Mouse (Mus musculus): ENCODE data around the gene Camkmt. TPM values are rescaled to one million over a fixed set of nuclear protein-coding genes. Genes with fewer than 3 reads are reported as not detected.
A peak's percentile ranks its signal among the peaks of the same experiment; 100 is the strongest.

Gene Camkmt
- polyA plus RNA-seq, 1 experiment from 2014 or later: 3.9 TPM

DNA sequence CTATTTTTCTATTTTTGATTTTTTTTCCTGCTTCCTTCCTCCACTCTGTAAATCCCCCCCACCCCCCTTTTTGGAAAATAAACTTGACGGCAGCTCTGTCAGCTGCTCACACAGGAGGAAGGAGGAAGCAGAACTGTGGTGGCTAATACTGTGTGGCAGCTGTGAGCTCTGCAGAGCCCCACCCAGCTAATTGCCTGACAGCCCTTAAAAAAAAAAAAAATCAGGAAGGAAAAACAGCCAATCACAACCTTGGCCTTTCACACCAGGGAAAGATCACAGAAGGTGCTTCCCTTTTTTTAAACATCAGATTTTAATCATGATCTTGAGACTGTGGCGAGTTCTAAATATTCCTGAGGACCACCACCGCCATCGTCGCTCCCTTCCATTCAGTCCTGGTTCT is 305.1 kb downstream of the Camkmt start:
- H3K27ac ChIP-seq: no peak overlapping the region
- DNase-seq: no peak
- ATAC-seq (ENCODE audit: low read depth): 0 out of 2 replicates have a peak, but pooled peaks have one; percentile 54
- H3K4me1 ChIP-seq (replicated peaks): peaks cover 4% of the 10 kb centered on the region; the same call in 1 of the 2 replicates
- H3K27me3 ChIP-seq: no peaks in the 10 kb centered on the region
- H3K9me3 ChIP-seq (replicated peaks): no peaks in the 10 kb centered on the region
- H3K9ac ChIP-seq: no peak overlapping the region
- 20% methylated on average over 5 of the region's 5 CpGs for WGBS (ENCODE audit: insufficient replicate concordance)
- H3K36me3 ChIP-seq: no peaks in the 10 kb centered on the region
- no peak overlapping the region for H3K4me2 ChIP-seq
- no peak overlapping the region for H3K4me3 ChIP-seq (replicated peaks)

DNA sequence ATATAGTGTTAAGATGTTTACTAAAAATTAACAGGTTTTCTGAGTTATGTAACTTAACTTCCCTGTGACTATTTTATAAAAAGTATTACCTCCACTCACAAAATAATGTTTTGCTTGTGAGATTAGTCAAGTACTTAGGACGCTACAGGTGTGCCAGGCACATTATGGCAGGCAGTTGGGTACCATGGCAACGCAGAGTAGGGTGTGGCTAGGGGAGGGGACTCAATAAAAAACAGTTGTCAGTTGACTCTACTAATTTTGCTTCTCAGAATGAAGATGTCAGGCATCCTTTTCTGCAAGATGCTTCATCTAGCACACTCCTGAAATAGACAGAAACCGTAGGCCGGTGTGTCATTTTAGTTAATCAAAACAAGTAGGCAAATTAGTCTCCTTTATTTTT is 310.4 kb downstream of the Camkmt start:
- ATAC-seq (ENCODE audit: low read depth): no peak
- WGBS (ENCODE audit: insufficient replicate concordance): 62% methylated on average over 4 of the region's 4 CpGs
- Histone ChIP-seq H3K9ac (no peak overlapping the region), H3K36me3 (no peaks in the 10 kb centered on the region), H3K9me3 (replicated peaks) (no peaks in the 10 kb centered on the region), H3K4me3 (replicated peaks) (no peak overlapping the region), H3K27ac (no peak overlapping the region), H3K4me2 (no peak overlapping the region), H3K4me1 (replicated peaks) (no peaks in the 10 kb centered on the region), H3K27me3 (no peaks in the 10 kb centered on the region)
- DNase-seq: no peak

DNA sequence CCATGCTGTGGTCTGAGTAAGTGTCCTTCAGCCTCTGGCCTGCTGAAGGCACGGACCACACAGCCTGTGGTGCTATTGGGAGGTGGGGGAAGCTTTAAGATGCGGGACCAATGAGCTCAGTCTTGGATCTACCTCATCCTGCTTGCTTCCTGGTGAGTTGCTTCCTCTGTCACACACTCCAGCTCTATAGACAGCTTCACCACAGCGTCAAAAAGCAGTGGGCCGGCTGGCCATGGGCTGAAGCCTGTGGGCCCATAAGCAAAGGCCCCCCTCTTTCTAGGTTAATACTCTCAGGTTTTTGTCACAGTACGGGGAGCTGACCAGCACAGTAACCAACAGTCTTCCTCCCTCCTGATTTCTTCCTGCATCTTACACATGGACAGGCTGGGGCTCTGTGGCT is 314.8 kb downstream of the Camkmt start:
- Histone ChIP-seq H3K4me3 (replicated peaks) (no peak overlapping the region), H3K4me1 (replicated peaks) (no peaks in the 10 kb centered on the region), H3K27me3 (no peaks in the 10 kb centered on the region), H3K9me3 (replicated peaks) (no peaks in the 10 kb centered on the region), H3K4me2 (no peak overlapping the region), H3K27ac (no peak overlapping the region), H3K36me3 (no peaks in the 10 kb centered on the region), H3K9ac (no peak overlapping the region)
- ATAC-seq (ENCODE audit: low read depth) (no peak), DNase-seq (no peak)
- 59% methylated on average over 5 of the region's 5 CpGs for WGBS (ENCODE audit: insufficient replicate concordance)

DNA sequence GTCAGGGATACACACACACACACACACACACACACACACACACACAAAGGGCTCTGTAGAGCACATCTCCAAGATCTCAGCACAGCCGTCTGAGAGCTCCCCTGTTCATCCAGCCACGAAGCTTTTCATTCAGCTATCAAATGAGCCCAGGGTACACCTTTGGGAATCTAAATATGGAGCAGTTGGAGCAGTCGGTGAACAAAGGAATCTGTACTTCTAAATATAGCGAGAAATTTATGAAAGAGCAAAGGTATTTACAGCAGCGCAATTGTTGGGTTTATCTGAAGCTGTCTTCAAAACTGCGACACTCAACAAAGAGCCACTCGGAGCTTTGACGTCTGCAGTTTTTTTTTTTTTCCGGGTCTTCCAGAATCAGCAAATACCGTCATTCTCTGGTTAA is 315.8 kb downstream of the Camkmt start:
- no peak overlapping the region for H3K4me2 ChIP-seq
- H3K27ac ChIP-seq: no peak overlapping the region
- no peaks in the 10 kb centered on the region for H3K27me3 ChIP-seq
- no peaks in the 10 kb centered on the region for H3K4me1 ChIP-seq (replicated peaks)
- DNase-seq: no peak
- no peak for ATAC-seq (ENCODE audit: low read depth)
- 83% methylated on average over 10 of the region's 10 CpGs for WGBS (ENCODE audit: insufficient replicate concordance)
- H3K9me3 ChIP-seq (replicated peaks): peaks cover 7% of the 10 kb centered on the region; the same call in 1 of the 2 replicates
- no peak overlapping the region for H3K9ac ChIP-seq
- H3K4me3 ChIP-seq (replicated peaks): no peak overlapping the region
- H3K36me3 ChIP-seq: no peaks in the 10 kb centered on the region

DNA sequence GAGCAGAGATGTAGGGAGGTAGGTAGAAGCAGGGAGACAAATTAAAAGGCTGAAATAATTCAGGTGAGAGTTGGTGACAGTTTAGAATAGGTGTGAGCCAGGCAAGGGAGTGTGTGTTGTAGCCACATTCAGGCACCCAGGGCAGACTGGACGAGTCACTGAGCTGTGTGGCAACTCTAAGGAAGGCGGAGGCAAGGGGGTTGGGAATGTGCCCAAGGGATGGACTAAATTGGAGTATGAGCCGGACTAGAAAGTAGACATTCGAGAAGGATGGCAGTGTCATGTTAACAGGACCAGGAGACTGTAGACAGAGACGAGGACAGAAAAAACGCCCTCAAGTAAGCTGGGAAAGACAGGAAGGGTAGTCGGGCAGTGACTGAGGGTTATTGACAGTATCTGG is 338.5 kb downstream of the Camkmt start:
- no peaks in the 10 kb centered on the region for H3K9me3 ChIP-seq (replicated peaks)
- H3K27ac ChIP-seq: no peak overlapping the region
- H3K9ac ChIP-seq: no peak overlapping the region
- 65% methylated on average over 7 of the region's 7 CpGs for WGBS (ENCODE audit: insufficient replicate concordance)
- ATAC-seq (ENCODE audit: low read depth): no peak
- no peak for DNase-seq
- H3K36me3 ChIP-seq: no peaks in the 10 kb centered on the region
- no peak overlapping the region for H3K4me3 ChIP-seq (replicated peaks)
- no peak overlapping the region for H3K4me2 ChIP-seq
- H3K27me3 ChIP-seq: no peaks in the 10 kb centered on the region
- no peaks in the 10 kb centered on the region for H3K4me1 ChIP-seq (replicated peaks)

DNA sequence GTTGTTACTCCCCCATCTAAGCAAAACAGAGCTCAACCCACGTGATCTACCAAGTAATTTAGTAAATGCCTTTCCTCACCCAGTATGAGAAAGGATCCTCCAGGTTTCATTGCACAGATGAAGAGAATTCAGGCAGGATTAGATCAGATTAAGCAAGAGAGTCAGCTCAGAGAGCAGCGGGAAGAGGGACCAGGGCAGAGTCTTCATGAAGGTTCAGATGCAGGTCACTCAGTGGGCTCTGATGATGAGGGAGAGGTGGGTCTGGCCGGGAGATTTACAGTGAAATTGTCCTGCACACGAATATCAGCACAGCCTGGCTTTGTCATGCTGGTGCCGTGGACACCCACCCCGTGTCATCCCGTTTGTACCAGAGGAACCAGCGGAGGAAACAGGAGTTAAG is 342.6 kb downstream of the Camkmt start:
- H3K4me2 ChIP-seq: no peak overlapping the region
- H3K27me3 ChIP-seq: no peaks in the 10 kb centered on the region
- 47% methylated on average over 8 of the region's 8 CpGs for WGBS (ENCODE audit: insufficient replicate concordance)
- DNase-seq (no peak), ATAC-seq (ENCODE audit: low read depth) (no peak)
- H3K36me3 ChIP-seq: no peaks in the 10 kb centered on the region
- H3K9ac ChIP-seq: no peak overlapping the region
- H3K4me1 ChIP-seq (replicated peaks): no peaks in the 10 kb centered on the region
- no peak overlapping the region for H3K4me3 ChIP-seq (replicated peaks)
- H3K27ac ChIP-seq: no peak overlapping the region
- no peaks in the 10 kb centered on the region for H3K9me3 ChIP-seq (replicated peaks)

DNA sequence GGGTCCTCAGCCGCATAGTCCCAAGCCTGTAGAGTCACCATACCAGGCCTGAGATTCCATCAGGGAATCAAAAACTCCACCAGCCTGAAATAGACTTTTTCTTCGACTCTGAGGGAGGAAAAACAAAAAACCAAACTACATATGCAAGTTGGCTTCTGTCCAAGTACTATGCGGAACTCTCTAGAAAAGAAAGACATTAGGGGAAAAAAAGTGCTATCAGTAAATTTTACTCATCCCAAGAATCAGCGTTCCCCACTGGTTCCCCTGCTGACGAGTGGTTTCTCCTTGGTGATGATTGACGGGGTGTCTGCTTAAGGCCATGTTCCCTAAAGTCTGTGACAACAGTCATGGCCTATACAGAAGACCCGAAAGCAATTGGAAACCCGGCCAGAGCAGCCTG is 352.7 kb downstream of the Camkmt start:
- Histone ChIP-seq H3K4me2 (no peak overlapping the region), H3K9ac (no peak overlapping the region), H3K27me3 (no peaks in the 10 kb centered on the region), H3K27ac (no peak overlapping the region), H3K4me3 (replicated peaks) (no peak overlapping the region), H3K4me1 (replicated peaks) (no peaks in the 10 kb centered on the region), H3K9me3 (replicated peaks) (no peaks in the 10 kb centered on the region), H3K36me3 (no peaks in the 10 kb centered on the region)
- DNase-seq (no peak), ATAC-seq (ENCODE audit: low read depth) (no peak)
- 72% methylated on average over 8 of the region's 8 CpGs for WGBS (ENCODE audit: insufficient replicate concordance)

DNA sequence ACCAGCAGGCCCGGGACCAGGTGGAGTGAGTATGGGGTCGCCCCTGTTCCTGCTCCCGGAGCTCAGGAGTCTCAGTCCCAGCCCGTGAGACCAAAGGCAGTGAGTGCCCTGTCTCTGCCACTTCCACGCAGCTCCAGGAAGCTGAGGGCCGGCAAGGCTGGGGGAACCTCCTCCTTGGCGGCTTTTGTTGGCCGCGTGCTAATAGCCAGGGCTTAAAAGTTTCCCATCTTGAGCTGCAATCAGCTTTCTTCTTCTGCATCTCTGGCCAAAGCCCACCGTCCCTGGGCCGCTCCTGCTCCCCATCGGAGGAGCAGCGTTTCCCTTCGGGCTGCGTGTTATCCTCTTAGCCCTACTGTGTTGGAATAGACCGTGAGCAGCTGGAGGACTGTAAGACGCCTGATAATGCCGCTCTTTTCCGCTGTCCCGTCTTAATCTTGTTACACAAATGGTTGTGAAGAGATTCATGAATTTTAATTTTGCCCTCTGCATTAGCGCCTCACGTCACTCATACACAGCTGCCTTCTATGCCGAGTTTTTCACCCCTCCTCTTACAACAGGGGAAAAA is 364.1 kb downstream of the Camkmt start:
- peaks cover 78% of the 10 kb centered on the region for H3K27me3 ChIP-seq
- peaks cover 5% of the 10 kb centered on the region; the same call in 1 of the 2 replicates for H3K4me1 ChIP-seq (replicated peaks)
- H3K36me3 ChIP-seq: no peaks in the 10 kb centered on the region
- no peak overlapping the region for H3K4me2 ChIP-seq
- H3K27ac ChIP-seq: no peak overlapping the region
- WGBS (ENCODE audit: insufficient replicate concordance): 3% methylated on average over 23 of the region's 23 CpGs
- ATAC-seq (ENCODE audit: low read depth): no peak
- H3K9me3 ChIP-seq (replicated peaks): no peaks in the 10 kb centered on the region
- no peak for DNase-seq
- H3K4me3 ChIP-seq (replicated peaks): no peak overlapping the region
- H3K9ac ChIP-seq: no peak overlapping the region

DNA sequence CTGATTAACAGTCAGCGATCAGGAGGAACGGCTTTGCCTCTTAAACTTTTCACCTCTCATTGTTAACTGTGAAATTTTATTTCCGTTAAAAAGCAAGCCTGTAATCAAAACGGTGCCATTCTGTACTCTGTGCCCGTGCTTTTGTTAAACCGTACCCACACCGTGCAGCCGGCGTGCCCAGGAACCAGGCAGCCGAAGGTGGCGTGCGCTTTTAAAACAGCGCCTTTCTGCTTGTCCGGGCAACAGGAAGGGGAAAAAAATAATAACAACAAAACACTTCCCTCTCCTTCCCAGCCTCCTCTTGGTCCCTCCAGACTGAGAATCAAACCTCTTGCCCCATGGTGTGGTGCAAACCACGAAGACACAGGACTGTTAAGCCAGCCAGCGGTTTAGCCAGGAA is 364.7 kb downstream of the Camkmt start:
- 3% methylated on average over 16 of the region's 16 CpGs for WGBS (ENCODE audit: insufficient replicate concordance)
- Histone ChIP-seq H3K4me2 (peak overlapping the region; percentile 10; the same call in 1 of the 2 replicates), H3K27ac (no peak overlapping the region), H3K9me3 (replicated peaks) (no peaks in the 10 kb centered on the region), H3K4me1 (replicated peaks) (peaks cover 5% of the 10 kb centered on the region; the same call in 1 of the 2 replicates), H3K4me3 (replicated peaks) (no peak overlapping the region), H3K9ac (no peak overlapping the region), H3K27me3 (peaks cover 83% of the 10 kb centered on the region), H3K36me3 (no peaks in the 10 kb centered on the region)
- DNase-seq (no peak), ATAC-seq (ENCODE audit: low read depth) (no peak)

DNA sequence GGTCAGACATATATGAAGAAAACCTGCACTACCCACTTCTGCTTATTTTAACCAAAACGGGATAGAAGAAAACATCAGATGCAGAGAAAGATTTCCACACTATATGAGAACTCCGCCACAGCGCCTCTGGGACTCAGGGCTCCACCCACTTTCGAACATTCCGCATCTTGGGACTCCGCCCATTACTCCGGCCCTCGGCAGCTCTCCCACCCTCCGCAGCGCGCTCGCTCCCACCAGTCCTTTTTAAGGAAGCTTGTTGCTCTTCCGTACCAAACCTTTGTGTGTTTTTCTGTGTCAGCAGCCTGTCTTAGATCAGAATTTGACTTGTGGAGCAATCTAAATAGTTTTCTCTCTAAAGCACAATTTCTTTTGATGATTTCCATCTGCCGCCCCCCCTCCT is 367.7 kb downstream of the Camkmt start:
- Histone ChIP-seq H3K27me3 (peaks cover 93% of the 10 kb centered on the region), H3K9me3 (replicated peaks) (no peaks in the 10 kb centered on the region), H3K4me1 (replicated peaks) (peaks cover 5% of the 10 kb centered on the region; the same call in 1 of the 2 replicates), H3K36me3 (no peaks in the 10 kb centered on the region), H3K4me2 (no peak overlapping the region), H3K4me3 (replicated peaks) (no peak overlapping the region), H3K27ac (no peak overlapping the region), H3K9ac (no peak overlapping the region)
- no peak for DNase-seq
- WGBS (ENCODE audit: insufficient replicate concordance): 4% methylated on average over 14 of the region's 14 CpGs
- no peak for ATAC-seq (ENCODE audit: low read depth)

DNA sequence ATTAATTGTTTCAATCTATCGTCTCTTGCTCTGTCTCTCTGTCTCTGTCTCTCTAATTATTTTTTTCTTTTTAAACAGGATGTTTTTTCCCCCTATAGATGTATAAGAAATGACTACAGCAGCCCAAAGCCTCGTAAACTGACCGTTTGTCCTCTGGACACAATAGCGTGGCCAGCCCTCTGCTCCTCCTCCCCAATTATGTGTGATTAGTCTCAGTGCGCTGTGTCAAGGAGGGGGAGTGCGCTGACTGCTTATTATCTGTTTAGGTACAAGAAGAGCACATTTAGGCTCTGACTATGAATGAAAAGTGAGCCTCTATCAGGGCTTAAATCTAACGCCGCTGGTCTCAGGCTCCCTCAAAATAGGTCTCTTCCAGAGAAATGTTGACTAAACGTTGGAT is 368.2 kb downstream of the Camkmt start:
- Histone ChIP-seq H3K4me2 (no peak overlapping the region), H3K9me3 (replicated peaks) (no peaks in the 10 kb centered on the region), H3K27ac (no peak overlapping the region), H3K4me1 (replicated peaks) (peaks cover 5% of the 10 kb centered on the region; the same call in 1 of the 2 replicates), H3K9ac (no peak overlapping the region), H3K36me3 (no peaks in the 10 kb centered on the region), H3K27me3 (peaks cover 93% of the 10 kb centered on the region), H3K4me3 (replicated peaks) (no peak overlapping the region)
- no peak for DNase-seq
- ATAC-seq (ENCODE audit: low read depth): no peak
- WGBS (ENCODE audit: insufficient replicate concordance): 15% methylated on average over 9 of the region's 9 CpGs

DNA sequence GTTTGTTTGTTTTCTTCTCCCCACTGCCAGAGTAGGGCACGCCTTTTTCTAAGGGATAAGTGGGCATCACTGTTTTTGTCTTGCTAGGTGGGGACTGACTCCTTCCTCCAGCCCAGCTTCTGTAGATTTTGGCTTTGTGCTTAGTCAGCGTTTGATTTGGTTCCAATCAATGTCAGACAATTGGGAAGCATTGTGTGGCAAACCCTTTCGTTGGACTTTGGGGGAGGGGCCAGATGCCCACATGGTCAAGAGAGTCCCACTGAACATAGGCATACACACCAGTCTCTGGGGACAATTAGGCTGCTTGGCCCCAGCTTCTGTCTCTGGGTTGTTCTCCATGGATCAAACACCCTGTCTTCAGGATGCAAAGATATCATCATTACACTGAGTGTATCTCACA is 371.2 kb downstream of the Camkmt start:
- Histone ChIP-seq H3K27me3 (peaks cover 93% of the 10 kb centered on the region), H3K4me2 (no peak overlapping the region), H3K4me3 (replicated peaks) (no peak overlapping the region), H3K36me3 (no peaks in the 10 kb centered on the region), H3K27ac (no peak overlapping the region), H3K4me1 (replicated peaks) (no peaks in the 10 kb centered on the region), H3K9me3 (replicated peaks) (no peaks in the 10 kb centered on the region), H3K9ac (no peak overlapping the region)
- no peak for DNase-seq
- WGBS (ENCODE audit: insufficient replicate concordance): 31% methylated on average over 3 of the region's 3 CpGs
- no peak for ATAC-seq (ENCODE audit: low read depth)
